Mouse (Mus musculus): ENCODE data around the gene Them4. TPM values are rescaled to one million over a fixed set of nuclear protein-coding genes. Genes with fewer than 3 reads are reported as not detected.

Them4 gene
- polyA plus RNA-seq, 1 experiment from 2014 or later = 72.1 TPM

Other genes with a start within 250 kb of the Them4 start
- gene Gm10697, start 237.4 kb upstream of the Them4 start, polyA plus RNA-seq (2015; fragmentation: Nextera tagmentation; extraction: Ambion mirVana) = not detected in 2 replicates
- not detected in 2 replicates for gene Gm10696, start 131.9 kb upstream of the Them4 start, polyA plus RNA-seq (2015; fragmentation: Nextera tagmentation; extraction: Ambion mirVana)
- gene Gm5286, start 113.4 kb upstream of the Them4 start, polyA plus RNA-seq (2015; fragmentation: Nextera tagmentation; extraction: Ambion mirVana) = 0.12 TPM in 1 of 2 replicates, not detected in the other
- not detected in 2 replicates for gene Gm4778, start 46.1 kb upstream of the Them4 start, polyA plus RNA-seq (2015; fragmentation: Nextera tagmentation; extraction: Ambion mirVana)
- gene Them5, start 32.0 kb downstream of the Them4 start, polyA plus RNA-seq (2015; fragmentation: Nextera tagmentation; extraction: Ambion mirVana) = 0.29 TPM in 1 of 2 replicates, not detected in the other
- 1.6 and 1.8 TPM in 2 replicates for gene C2cd4d, start 52.3 kb downstream of the Them4 start, polyA plus RNA-seq (2015; fragmentation: Nextera tagmentation; extraction: Ambion mirVana)
- gene Rorc, start 62.7 kb downstream of the Them4 start, polyA plus RNA-seq (2015; fragmentation: Nextera tagmentation; extraction: Ambion mirVana) = 0.36 and 0.54 TPM in 2 replicates
- gene Lingo4, start 88.4 kb downstream of the Them4 start, polyA plus RNA-seq (2015; fragmentation: Nextera tagmentation; extraction: Ambion mirVana) = 1.7 and 2.3 TPM in 2 replicates
- 51.1 and 54.8 TPM in 2 replicates for gene Tdrkh, start 103.2 kb downstream of the Them4 start, polyA plus RNA-seq (2015; fragmentation: Nextera tagmentation; extraction: Ambion mirVana)
- gene Mrpl9, start 133.2 kb downstream of the Them4 start, polyA plus RNA-seq (2015; fragmentation: Nextera tagmentation; extraction: Ambion mirVana) = 63.7 and 64.5 TPM in 2 replicates
- 0.90 and 1.7 TPM in 2 replicates for gene Oaz3, start 133.8 kb downstream of the Them4 start, polyA plus RNA-seq (2015; fragmentation: Nextera tagmentation; extraction: Ambion mirVana)
- gene Celf3, start 168.2 kb downstream of the Them4 start, polyA plus RNA-seq (2015; fragmentation: Nextera tagmentation; extraction: Ambion mirVana) = 184 and 191 TPM in 2 replicates
- gene Riiad1, start 170.3 kb downstream of the Them4 start, polyA plus RNA-seq (2015; fragmentation: Nextera tagmentation; extraction: Ambion mirVana) = 14.0 and 17.8 TPM in 2 replicates

Measured in hindbrain, embryonic 16.5 days (tissue).